Mouse (Mus musculus): Measurements from ENCODE around the gene Socs3. TPM values are rescaled to one million over a fixed set of nuclear protein-coding genes. Genes with fewer than 3 reads are reported as not detected.

Socs3 gene
- polyA plus RNA-seq, 1 experiment = 9.6 TPM

DNA sequence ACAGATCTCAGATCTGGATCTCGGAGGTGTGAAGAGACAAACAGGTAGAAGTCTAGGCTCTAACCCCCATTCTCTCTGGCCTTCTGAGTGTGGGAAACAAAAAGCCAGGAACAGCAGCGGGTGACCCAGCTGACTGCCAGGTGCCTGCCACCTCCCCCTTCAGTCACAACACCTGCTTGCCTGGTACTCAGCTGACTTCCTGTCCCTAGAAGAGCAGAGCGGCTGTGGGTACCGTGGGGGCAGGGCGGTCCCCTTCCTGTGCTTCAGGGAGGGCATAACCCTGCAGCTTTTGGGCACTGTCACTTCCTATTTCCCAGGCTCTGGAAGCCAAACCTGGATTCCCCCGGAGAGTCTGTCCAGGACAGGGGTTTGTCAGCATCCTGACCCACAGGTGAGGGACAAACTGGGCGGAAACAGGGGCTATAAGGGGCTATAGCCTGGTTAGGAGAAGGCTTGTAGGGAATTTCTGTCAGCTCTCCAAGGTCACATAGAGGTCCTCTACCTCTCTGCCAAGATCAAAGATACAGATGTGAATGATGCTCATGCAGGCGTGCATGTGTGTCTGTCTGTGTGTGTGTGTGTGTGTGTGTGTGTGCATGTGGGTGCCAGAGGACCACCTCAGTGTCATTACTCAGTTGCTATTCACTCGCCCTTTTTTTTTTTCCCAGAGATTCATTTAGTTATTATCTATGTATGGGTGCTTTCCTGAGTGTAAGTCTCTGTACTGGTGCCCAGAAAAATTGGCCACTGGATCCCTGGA is 17.5 kb downstream of the Socs3 start:
- H3K27ac ChIP-seq (ENCODE audit: control insufficient read depth, insufficient read depth, low read depth, low read length, poor library complexity) = no peak overlapping the region; the same call in 1 of the 2 replicates
- no peak overlapping the region for H3K4me3 ChIP-seq (replicated peaks; ENCODE audit: control insufficient read depth, low read depth, low read length)
- WGBS = 12% methylated on average over 9 of the region's 9 CpGs
- peaks cover 6% of the 10 kb centered on the region for H3K4me1 ChIP-seq (ENCODE audit: control insufficient read depth, insufficient read depth, low read length)
- no peak for TF ChIP-seq POLR2A (IDR thresholded peaks at IDR 0.05; ENCODE audit: borderline replicate concordance, control insufficient read depth, low read depth, low read length)
- no peak for TF ChIP-seq CTCF (IDR thresholded peaks at IDR 0.05; ENCODE audit: control insufficient read depth, insufficient read depth, low read length)

DNA sequence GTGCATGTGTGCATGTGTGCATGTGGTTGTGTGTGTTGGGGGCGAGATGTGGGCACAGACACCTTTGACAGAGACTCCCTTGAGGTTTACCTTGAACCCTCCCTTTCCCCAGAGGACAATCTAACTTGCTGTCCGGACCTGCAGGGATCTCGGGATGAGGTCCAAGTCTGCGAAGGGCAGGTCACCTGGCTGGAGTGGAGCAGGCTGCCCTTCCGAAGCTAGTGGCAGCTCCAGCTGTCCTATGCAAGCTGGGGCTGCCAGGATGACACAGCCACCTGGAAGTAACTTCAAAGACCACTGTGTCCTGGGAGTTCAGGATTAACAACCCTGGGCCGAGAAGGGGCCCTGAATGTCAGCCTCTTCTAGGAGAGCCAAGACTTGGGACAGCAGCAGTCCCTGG is 18.5 kb downstream of the Socs3 start:
- WGBS = 73% methylated on average over 6 of the region's 6 CpGs
- TF ChIP-seq CTCF (IDR thresholded peaks at IDR 0.05; ENCODE audit: control insufficient read depth, insufficient read depth, low read length) (no peak), POLR2A (IDR thresholded peaks at IDR 0.05; ENCODE audit: borderline replicate concordance, control insufficient read depth, low read depth, low read length) (no peak)
- peaks cover 8% of the 10 kb centered on the region for H3K4me1 ChIP-seq (ENCODE audit: control insufficient read depth, insufficient read depth, low read length)

GRCm38 (mm10) chr11:117949392-117950091 is 20.3 kb downstream of the Socs3 start:
- no peak overlapping the region for H3K4me3 ChIP-seq (replicated peaks; ENCODE audit: control insufficient read depth, low read depth, low read length)
- H3K27ac ChIP-seq (ENCODE audit: control insufficient read depth, insufficient read depth, low read depth, low read length, poor library complexity) = peak overlapping the region; percentile 37
- peaks cover 8% of the 10 kb centered on the region for H3K4me1 ChIP-seq (ENCODE audit: control insufficient read depth, insufficient read depth, low read length)
- 7% methylated on average over 49 of the region's 49 CpGs for WGBS
- TF ChIP-seq CTCF (IDR thresholded peaks at IDR 0.05; ENCODE audit: control insufficient read depth, insufficient read depth, low read length) = no peak
- no peak for TF ChIP-seq POLR2A (IDR thresholded peaks at IDR 0.05; ENCODE audit: borderline replicate concordance, control insufficient read depth, low read depth, low read length)

More for the DNA sequence above, 18.5 kb downstream of the Socs3 start:
- no peak overlapping the region for H3K4me3 ChIP-seq (replicated peaks; ENCODE audit: control insufficient read depth, low read depth, low read length)
- no peak overlapping the region for H3K27ac ChIP-seq (ENCODE audit: control insufficient read depth, insufficient read depth, low read depth, low read length, poor library complexity)

GRCm38 (mm10) chr11:117946996-117947419 is 22.8 kb downstream of the Socs3 start:
- WGBS = 30% methylated on average over 10 of the region's 10 CpGs
- no peak overlapping the region for H3K4me3 ChIP-seq (replicated peaks; ENCODE audit: control insufficient read depth, low read depth, low read length)
- peaks cover 4% of the 10 kb centered on the region; the same call in 1 of the 2 replicates for H3K4me1 ChIP-seq (ENCODE audit: control insufficient read depth, insufficient read depth, low read length)
- TF ChIP-seq POLR2A (IDR thresholded peaks at IDR 0.05; ENCODE audit: borderline replicate concordance, control insufficient read depth, low read depth, low read length) = no peak
- TF ChIP-seq CTCF (IDR thresholded peaks at IDR 0.05; ENCODE audit: control insufficient read depth, insufficient read depth, low read length) = no peak
- H3K27ac ChIP-seq (ENCODE audit: control insufficient read depth, insufficient read depth, low read depth, low read length, poor library complexity) = peak overlapping the region; percentile 65

- H3K4me3 ChIP-seq (replicated peaks; ENCODE audit: control insufficient read depth, low read depth, low read length) = no peak overlapping the region
- peaks cover 4% of the 10 kb centered on the region; the same call in 1 of the 2 replicates for H3K4me1 ChIP-seq (ENCODE audit: control insufficient read depth, insufficient read depth, low read length)
- peak overlapping the region; percentile 65 for H3K27ac ChIP-seq (ENCODE audit: control insufficient read depth, insufficient read depth, low read depth, low read length, poor library complexity)
- WGBS = 23% methylated on average over 11 of the region's 11 CpGs
- TF ChIP-seq CTCF (IDR thresholded peaks at IDR 0.05; ENCODE audit: control insufficient read depth, insufficient read depth, low read length) = no peak
- TF ChIP-seq POLR2A (IDR thresholded peaks at IDR 0.05; ENCODE audit: borderline replicate concordance, control insufficient read depth, low read depth, low read length) = no peak
These were observed 23.5 kb downstream of the Socs3 start for GRCm38 (mm10) chr11:117946195-117946979.

- H3K4me3 ChIP-seq (replicated peaks; ENCODE audit: control insufficient read depth, low read depth, low read length) = no peak overlapping the region
- no peak overlapping the region for H3K27ac ChIP-seq (ENCODE audit: control insufficient read depth, insufficient read depth, low read depth, low read length, poor library complexity)
- TF ChIP-seq CTCF (IDR thresholded peaks at IDR 0.05; ENCODE audit: control insufficient read depth, insufficient read depth, low read length) = no peak
- no peak for TF ChIP-seq POLR2A (IDR thresholded peaks at IDR 0.05; ENCODE audit: borderline replicate concordance, control insufficient read depth, low read depth, low read length)
- WGBS = 80% methylated on average over 4 of the region's 4 CpGs
- H3K4me1 ChIP-seq (ENCODE audit: control insufficient read depth, insufficient read depth, low read length) = peaks cover 3% of the 10 kb centered on the region; the same call in 1 of the 2 replicates
These were observed 28.0 kb downstream of the Socs3 start for GRCm38 (mm10) chr11:117941848-117942247.

GRCm38 (mm10) chr11:117941325-117941834 is 28.5 kb downstream of the Socs3 start:
- Histone ChIP-seq H3K4me1 (ENCODE audit: control insufficient read depth, insufficient read depth, low read length) (peaks cover 2% of the 10 kb centered on the region; the same call in 1 of the 2 replicates), H3K4me3 (replicated peaks; ENCODE audit: control insufficient read depth, low read depth, low read length) (no peak overlapping the region), H3K27ac (ENCODE audit: control insufficient read depth, insufficient read depth, low read depth, low read length, poor library complexity) (no peak overlapping the region)
- WGBS = 69% methylated on average over 8 of the region's 8 CpGs
- TF ChIP-seq CTCF (IDR thresholded peaks at IDR 0.05; ENCODE audit: control insufficient read depth, insufficient read depth, low read length) (no peak), POLR2A (IDR thresholded peaks at IDR 0.05; ENCODE audit: borderline replicate concordance, control insufficient read depth, low read depth, low read length) (no peak)

Measured in bone marrow, adult 2 months (tissue).